Mouse (Mus musculus): ENCODE data around the gene Myo18a.
A peak's percentile ranks its signal among the peaks of the same experiment; 100 is the strongest.

Gene Myo18a

GRCm38 (mm10) chr11:77771879-77772713 lies 9.1 kb downstream of the Myo18a start:
- peak; percentile 50 for DNase-seq

GRCm38 (mm10) chr11:77775701-77776400 lies 12.8 kb downstream of the Myo18a start:
- DNase-seq = no peak

- DNase-seq = no peak
Measured at GRCm38 (mm10) chr11:77777436-77777835, 14.4 kb downstream of the Myo18a start.

- no peak for DNase-seq
Measured at GRCm38 (mm10) chr11:77777937-77778336, 14.9 kb downstream of the Myo18a start.

GRCm38 (mm10) chr11:77779240-77779639 lies 16.2 kb downstream of the Myo18a start:
- no peak for DNase-seq

GRCm38 (mm10) chr11:77781088-77781487 lies 18.0 kb downstream of the Myo18a start:
- DNase-seq = no peak

- no peak for DNase-seq
Measured at GRCm38 (mm10) chr11:77782104-77782815, 19.2 kb downstream of the Myo18a start.

GRCm38 (mm10) chr11:77783211-77783746 lies 20.2 kb downstream of the Myo18a start:
- no peak for DNase-seq

- peak; percentile 50 for DNase-seq
Measured at GRCm38 (mm10) chr11:77783747-77784646, 21.0 kb downstream of the Myo18a start.

- DNase-seq = no peak
Measured at GRCm38 (mm10) chr11:77784894-77785293, 21.8 kb downstream of the Myo18a start.

GRCm38 (mm10) chr11:77785396-77785767 lies 22.3 kb downstream of the Myo18a start:
- no peak for DNase-seq

- no peak for DNase-seq
Measured at GRCm38 (mm10) chr11:77785768-77786561, 22.9 kb downstream of the Myo18a start.

GRCm38 (mm10) chr11:77787707-77788106 lies 24.7 kb downstream of the Myo18a start, which contains the start of gene Gm10277:
Gene Gm10277 (minus strand): TSS chr11:77787747.
- DNase-seq = no peak

- no peak for DNase-seq
Measured at GRCm38 (mm10) chr11:77789512-77789911, 26.5 kb downstream of the Myo18a start.

- peak; percentile 62 for DNase-seq
Measured at GRCm38 (mm10) chr11:77790286-77790685, 27.2 kb downstream of the Myo18a start.

GRCm38 (mm10) chr11:77791241-77791727 lies 28.2 kb downstream of the Myo18a start:
- DNase-seq = peak; percentile 15

GRCm38 (mm10) chr11:77791752-77792565 lies 28.9 kb downstream of the Myo18a start:
- DNase-seq = peak; percentile 90

- peak; percentile 28 for DNase-seq
Measured at GRCm38 (mm10) chr11:77792566-77792909, 29.5 kb downstream of the Myo18a start.

GRCm38 (mm10) chr11:77793238-77793930 lies 30.3 kb downstream of the Myo18a start:
- peak; percentile 99 for DNase-seq

GRCm38 (mm10) chr11:77795216-77795615 lies 32.2 kb downstream of the Myo18a start:
- no peak for DNase-seq

Measured in thymus, postnatal 25 days (tissue).